Mouse (Mus musculus) ES-E14 (cell line): ENCODE data around the gene Slc38a1. TPM values are rescaled to one million over a fixed set of nuclear protein-coding genes. Genes with fewer than 3 reads are reported as not detected.

Experiments used
- DNase-seq: peaks from one replicate; pipeline ENCODE4 v3.0.0-alpha.2; 2013; ENCODE audit warnings: low read depth, low spot score
- H3K27ac ChIP-seq: 2 replicates; pipeline ENCODE4 v1.5.1; 2012; ENCODE audit warnings: low read depth, mild to moderate bottlenecking, low read length, moderate library complexity, mixed read lengths; ENCODE audit not compliant: poor library complexity, insufficient read depth, severe bottlenecking
- H3K36me3 ChIP-seq: 2 replicates; pipeline ENCODE4 v1.6.1; 2012; ENCODE audit warnings: mild to moderate bottlenecking, low read length, moderate library complexity, mixed read lengths; ENCODE audit not compliant: control insufficient read depth, poor library complexity, insufficient read depth, severe bottlenecking
- H3K4me1 ChIP-seq, 2 experiments: fragments of 150-350 bp in 1 of 2; sonication (generic) in 1 of 2; 2 replicates each; pipeline ENCODE4 v1.6.1; 2012; ENCODE audit warnings: low read length in 2 of 2, mild to moderate bottlenecking in 1 of 2, mixed read lengths in 1 of 2; ENCODE audit not compliant: control insufficient read depth in 2 of 2, insufficient read depth in 2 of 2, poor library complexity in 1 of 2
- H3K4me3 ChIP-seq, 2 experiments: fragments of 150-350 bp in 1 of 2; sonication (generic) in 1 of 2; 2 replicates each; pipeline ENCODE4 v1.5.1; 2012; ENCODE audit warnings: low read length in 2 of 2, low read depth in 1 of 2, mild to moderate bottlenecking in 1 of 2, mixed read lengths in 1 of 2; ENCODE audit not compliant: insufficient read depth in 1 of 2, poor library complexity in 1 of 2, severe bottlenecking in 1 of 2
- H3K9ac ChIP-seq: 2 replicates; pipeline ENCODE4 v1.6.1; 2012; ENCODE audit warnings: low read depth, mild to moderate bottlenecking, low read length, mixed read lengths; ENCODE audit not compliant: poor library complexity, insufficient read depth, severe bottlenecking
- H3K9me3 ChIP-seq: fragments of 150-350 bp; sonication (generic); 2 replicates; pipeline ENCODE4 v1.6.1; 2012; ENCODE audit warnings: low read depth, mild to moderate bottlenecking, low read length; ENCODE audit not compliant: control insufficient read depth, insufficient read depth
- CHD2 ChIP-seq: IDR thresholded peaks from 2 replicates; pipeline ENCODE4 v1.6.1; 2014; ENCODE audit warnings: mild to moderate bottlenecking, low read depth, low read length, inconsistent platforms
- HCFC1 ChIP-seq: IDR thresholded peaks from 2 replicates; pipeline ENCODE4 v1.6.1; 2012; ENCODE audit warnings: low read length, inconsistent platforms, borderline replicate concordance; ENCODE audit not compliant: insufficient read depth
- MAFK ChIP-seq: IDR thresholded peaks from 2 replicates; pipeline ENCODE4 v1.6.1; 2014; ENCODE audit warnings: mild to moderate bottlenecking, low read depth, low read length, inconsistent platforms; ENCODE audit not compliant: insufficient read depth
- ZC3H11A ChIP-seq: IDR thresholded peaks from 2 replicates; pipeline ENCODE4 v1.6.1; 2012; ENCODE audit warnings: low read depth, mild to moderate bottlenecking, inconsistent platforms, low read length, borderline replicate concordance
- ZNF384 ChIP-seq: IDR thresholded peaks from 2 replicates; pipeline ENCODE4 v1.6.1; 2012; ENCODE audit warnings: low read depth, low read length, inconsistent platforms
- in situ Hi-C, 2 experiments: fragments of 600-800 bp; cut with MboI; formaldehyde crosslinking; loops; one replicate each; pipeline ENCODE4 v1.15.1; 2025; ENCODE audit warnings: low sequenced_read_pairs in 2 of 2, inconsistent platforms in 1 of 2; ENCODE audit not compliant: unreplicated experiment in 2 of 2
- total RNA-seq: library from RNA; depleted of rRNA; stranded (reverse); fragments of 300-350 nt; gene quantifications from 2 replicates; pipeline ENCODE4 v1.2.3, GENCODE M21; 2012

Gene Slc38a1
- total RNA-seq, 1 experiment: 95.6 TPM

DNA sequence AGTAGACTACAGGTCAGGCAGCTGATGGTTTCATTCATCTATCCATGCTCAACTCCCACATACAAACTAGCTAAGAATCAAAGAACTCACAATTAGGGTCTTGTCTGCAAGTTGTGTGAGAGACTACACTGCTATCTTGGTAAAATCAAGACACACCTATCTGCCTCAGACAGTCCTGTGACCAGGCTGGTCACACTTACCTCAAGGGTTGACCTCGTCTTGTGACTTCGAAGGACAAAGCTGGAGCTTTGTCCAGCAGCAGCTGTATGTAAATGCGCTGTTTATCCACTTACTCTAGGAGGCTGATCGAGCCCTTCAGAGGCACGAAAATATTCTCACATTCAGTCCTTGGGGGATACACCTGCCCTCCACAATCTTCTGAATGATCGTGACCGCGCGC, 45.6 kb downstream of the Slc38a1 start:
- peaks cover 51% of the 10 kb centered on the region; the same call in 1 of the 2 replicates for H3K36me3 ChIP-seq
- H3K9ac ChIP-seq: no peak overlapping the region
- DNase-seq: no peak
- TF ChIP-seq ZC3H11A: no peak
- no peak for TF ChIP-seq CHD2
- no peak for TF ChIP-seq ZNF384
- no peak for TF ChIP-seq HCFC1
- no peak for TF ChIP-seq MAFK
- in situ Hi-C loops: no loop called here
- no peaks in the 10 kb centered on the region; the same call in 1 of the 2 replicates for H3K9me3 ChIP-seq
- H3K4me1 ChIP-seq: peaks cover 2 to 7% of the 10 kb centered on the region in 2 experiments; a peak in 3 of 4 replicates
- H3K4me3 ChIP-seq: no peak overlapping the region
- H3K27ac ChIP-seq: no peak overlapping the region

DNA sequence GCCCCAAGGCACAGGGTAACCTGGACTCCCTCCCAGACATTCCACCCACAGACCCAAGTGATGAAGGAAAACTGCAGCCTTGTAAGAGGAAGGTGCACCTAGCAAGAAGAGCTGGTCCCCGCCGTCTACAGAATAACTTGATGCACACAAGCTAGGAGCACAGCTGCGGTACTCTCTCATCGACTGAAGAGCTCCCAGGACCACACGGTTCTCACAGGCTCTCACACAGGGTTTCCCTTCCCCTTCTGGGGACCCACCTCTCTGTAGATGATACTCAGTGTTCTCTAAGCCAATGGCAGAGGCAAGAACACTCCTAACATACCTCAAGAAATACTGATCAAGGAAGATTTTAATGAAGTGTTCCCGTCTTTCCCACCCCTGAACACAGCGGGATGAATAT, 48.4 kb downstream of the Slc38a1 start:
- TF ChIP-seq ZNF384 (no peak), CHD2 (no peak), ZC3H11A (no peak), MAFK (no peak), HCFC1 (no peak)
- no peak overlapping the region for H3K4me3 ChIP-seq
- H3K4me1 ChIP-seq: peaks cover 0 to 2% of the 10 kb centered on the region in 2 experiments; a peak in 3 of 4 replicates
- no peak for DNase-seq
- peaks cover 51% of the 10 kb centered on the region for H3K36me3 ChIP-seq
- peaks cover 3% of the 10 kb centered on the region for H3K9me3 ChIP-seq
- no peak overlapping the region for H3K27ac ChIP-seq
- in situ Hi-C loops: no loop called here
- no peak overlapping the region for H3K9ac ChIP-seq

DNA sequence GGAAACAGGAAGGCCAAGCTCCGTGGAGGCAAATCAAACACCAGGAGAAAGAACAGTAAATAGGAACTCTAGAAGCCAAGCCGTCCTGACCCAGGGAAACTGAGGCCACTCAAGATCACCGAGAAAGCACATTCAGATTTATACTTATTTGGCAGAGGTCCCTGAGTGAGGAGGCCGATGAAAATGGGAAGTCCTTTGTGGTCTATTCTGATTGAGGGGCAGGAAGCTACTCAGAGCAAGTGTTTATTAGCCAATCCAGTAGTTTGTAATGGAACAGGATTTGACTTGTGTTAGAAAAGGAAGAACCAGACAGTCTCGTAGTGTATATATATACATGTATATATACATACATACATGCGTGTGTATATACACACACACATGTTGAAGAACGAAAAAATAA, 48.8 kb downstream of the Slc38a1 start:
- peaks cover 0 to 2% of the 10 kb centered on the region in 2 experiments; a peak in 1 of 4 replicates for H3K4me1 ChIP-seq
- in situ Hi-C loops: no loop called here
- H3K27ac ChIP-seq: no peak overlapping the region
- TF ChIP-seq ZC3H11A: no peak
- no peak for TF ChIP-seq HCFC1
- TF ChIP-seq CHD2: no peak
- TF ChIP-seq ZNF384: no peak
- no peak for TF ChIP-seq MAFK
- peaks cover 52% of the 10 kb centered on the region for H3K36me3 ChIP-seq
- no peak overlapping the region for H3K4me3 ChIP-seq
- DNase-seq: no peak
- peaks cover 3% of the 10 kb centered on the region for H3K9me3 ChIP-seq
- H3K9ac ChIP-seq: no peak overlapping the region

DNA sequence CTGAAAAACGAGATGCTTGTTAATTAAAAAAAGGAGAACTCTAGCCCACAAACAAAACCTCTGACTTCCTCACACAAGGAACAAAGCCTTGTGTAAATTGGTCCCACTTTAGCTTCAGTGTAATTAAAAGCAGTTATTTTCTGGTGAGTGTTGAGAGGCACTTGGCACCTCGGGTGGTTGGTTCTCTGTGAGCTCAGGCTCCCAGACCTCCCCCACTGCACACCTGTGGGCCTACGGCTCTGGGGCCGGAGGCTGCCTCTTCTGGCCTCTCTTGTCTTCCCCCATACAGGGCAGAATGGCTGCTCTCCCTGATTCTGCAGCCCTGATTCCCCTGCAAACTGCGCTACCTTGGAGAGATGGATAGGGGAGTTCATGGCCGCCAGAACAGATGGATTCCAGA, 49.3 kb downstream of the Slc38a1 start:
- in situ Hi-C loops: no loop called here

DNA sequence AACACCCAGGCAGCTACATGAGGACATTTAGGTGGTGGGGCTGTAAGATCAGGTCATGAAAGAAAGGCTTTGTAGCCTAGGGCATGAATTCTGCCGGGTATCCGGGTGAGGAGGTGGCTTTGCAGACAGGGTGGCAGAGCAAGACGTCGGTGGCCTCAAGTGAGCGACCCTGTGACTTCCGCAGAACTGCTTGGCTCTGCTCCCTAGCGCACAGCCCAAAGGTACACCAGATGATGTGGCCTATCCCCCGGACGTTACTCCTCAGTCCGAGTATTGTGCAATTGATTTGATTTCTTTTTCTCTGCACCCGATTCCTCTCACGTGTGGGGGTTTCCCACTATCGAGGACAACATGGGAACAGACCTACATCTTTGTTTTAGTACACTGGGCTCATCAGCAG, 49.7 kb downstream of the Slc38a1 start:
- Histone ChIP-seq H3K9me3 (peaks cover 3% of the 10 kb centered on the region), H3K4me3 (no peak overlapping the region), H3K27ac (no peak overlapping the region), H3K4me1 (peaks cover 0 to 2% of the 10 kb centered on the region in 2 experiments; a peak in 1 of 4 replicates), H3K36me3 (peaks cover 51% of the 10 kb centered on the region), H3K9ac (no peak overlapping the region)
- in situ Hi-C loops: no loop called here
- TF ChIP-seq ZNF384 (no peak), ZC3H11A (no peak), HCFC1 (no peak), CHD2 (no peak), MAFK (no peak)
- no peak for DNase-seq

More for the DNA sequence above, 49.3 kb downstream of the Slc38a1 start:
- DNase-seq: no peak
- no peak overlapping the region for H3K4me3 ChIP-seq
- H3K36me3 ChIP-seq: peaks cover 54% of the 10 kb centered on the region
- H3K9me3 ChIP-seq: peaks cover 3% of the 10 kb centered on the region
- H3K9ac ChIP-seq: no peak overlapping the region
- H3K27ac ChIP-seq: no peak overlapping the region
- peaks cover 0 to 2% of the 10 kb centered on the region in 2 experiments; a peak in 1 of 4 replicates for H3K4me1 ChIP-seq
- TF ChIP-seq HCFC1: no peak
- no peak for TF ChIP-seq MAFK
- no peak for TF ChIP-seq ZNF384
- TF ChIP-seq ZC3H11A: no peak
- no peak for TF ChIP-seq CHD2
